Mouse (Mus musculus): Measurements from ENCODE around the gene Mapk7.

The Mapk7 gene

GRCm38 (mm10) chr11:61494129-61494997 is at the start of gene Mapk7:
Gene Mapk7, minus strand, starts transcription at chr11:61494406.
- DNase-seq (ENCODE audit: low spot score in 2 of 2), result peak; percentile 93 to 96

- DNase-seq (ENCODE audit: low spot score in 2 of 2), result no peak
These were observed 46.9 kb upstream of the Mapk7 start for GRCm38 (mm10) chr11:61541106-61541505.

- no peak for DNase-seq (ENCODE audit: low spot score in 2 of 2)
These were observed 46.4 kb upstream of the Mapk7 start for GRCm38 (mm10) chr11:61540642-61541041.

DNA sequence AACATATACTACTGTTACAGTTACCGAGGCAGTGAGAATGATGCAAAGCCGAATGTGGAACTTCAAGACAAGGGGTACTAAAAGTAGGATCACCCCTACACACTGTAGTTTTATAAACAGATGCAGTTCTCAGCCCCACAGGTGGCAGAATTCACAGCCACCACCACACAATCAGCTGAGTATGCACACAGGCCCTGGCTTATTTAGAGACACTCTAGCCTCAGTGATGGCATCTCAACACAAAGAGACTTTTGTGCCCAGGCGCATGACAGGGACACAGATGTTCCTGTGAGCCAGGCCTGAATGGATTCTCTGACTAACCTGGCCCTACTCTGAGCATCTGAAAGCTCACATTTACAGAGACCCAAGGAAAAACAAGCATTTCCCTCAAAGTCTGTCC is 43.2 kb upstream of the Mapk7 start:
- no peak for DNase-seq (ENCODE audit: low spot score in 2 of 2)

DNA sequence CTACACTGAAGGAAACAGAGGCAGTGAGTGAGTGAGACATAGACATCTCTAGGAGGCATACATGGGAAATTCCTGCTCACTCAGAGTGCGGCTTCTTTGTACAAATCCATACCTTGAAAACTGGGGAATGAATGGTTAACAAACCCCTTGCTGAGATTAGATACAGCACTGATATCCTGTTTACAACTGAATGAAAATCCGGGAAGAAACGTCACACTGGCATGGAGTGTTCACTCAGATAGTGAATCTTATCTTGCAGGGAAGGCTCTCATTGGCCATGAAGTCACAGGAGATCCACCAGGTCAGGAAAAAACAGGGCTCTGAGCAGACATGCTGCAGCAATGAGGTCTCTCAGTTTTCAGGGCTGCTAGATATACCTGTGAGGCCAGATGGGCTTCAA is 42.7 kb upstream of the Mapk7 start:
- DNase-seq (ENCODE audit: low spot score in 2 of 2), result no peak

DNA sequence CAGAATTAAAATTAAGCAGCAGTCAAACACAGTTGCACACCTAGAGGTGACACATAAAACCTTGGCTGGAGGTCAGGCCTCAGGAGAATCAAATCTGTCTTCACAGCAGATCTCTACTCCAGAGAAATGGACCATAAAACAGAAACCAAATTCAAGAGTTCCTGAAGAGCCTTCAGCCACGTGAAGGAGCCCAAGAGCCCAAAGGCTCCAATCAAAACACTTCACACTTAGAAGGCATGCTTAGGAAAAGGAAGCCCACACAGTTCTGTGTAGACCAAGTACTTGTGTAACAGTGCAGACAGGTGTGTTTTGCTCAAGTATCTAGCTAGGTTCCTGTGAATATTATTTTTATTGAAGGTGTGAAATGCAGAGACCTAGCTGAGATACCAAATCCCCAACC is 41.3 kb upstream of the Mapk7 start:
- no peak for DNase-seq (ENCODE audit: low spot score in 2 of 2)

DNA sequence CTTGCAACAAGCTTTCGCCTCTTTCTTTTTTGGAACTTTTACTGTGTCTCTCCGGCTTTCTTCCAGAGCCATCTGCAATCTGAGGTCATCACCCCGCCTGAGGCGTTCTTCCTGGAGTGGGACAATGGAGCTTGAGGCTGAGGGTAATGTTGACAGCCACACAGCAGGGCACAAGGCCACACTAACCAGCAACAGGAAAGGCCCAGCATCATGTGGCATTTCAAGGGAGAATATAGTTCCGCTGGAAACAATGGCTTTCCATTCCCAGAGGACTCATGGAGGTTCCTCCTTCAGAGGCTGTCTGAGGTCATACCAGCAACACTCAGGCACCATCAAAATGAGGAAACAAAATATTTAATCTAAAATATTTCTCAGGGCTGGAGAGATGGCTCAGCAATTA is 39.4 kb upstream of the Mapk7 start:
- DNase-seq (ENCODE audit: low spot score in 2 of 2), result peak in 1 of 2 experiments; percentile 15

- DNase-seq (ENCODE audit: low spot score in 2 of 2), result no peak
These were observed 38.6 kb upstream of the Mapk7 start for GRCm38 (mm10) chr11:61532820-61533219.

DNA sequence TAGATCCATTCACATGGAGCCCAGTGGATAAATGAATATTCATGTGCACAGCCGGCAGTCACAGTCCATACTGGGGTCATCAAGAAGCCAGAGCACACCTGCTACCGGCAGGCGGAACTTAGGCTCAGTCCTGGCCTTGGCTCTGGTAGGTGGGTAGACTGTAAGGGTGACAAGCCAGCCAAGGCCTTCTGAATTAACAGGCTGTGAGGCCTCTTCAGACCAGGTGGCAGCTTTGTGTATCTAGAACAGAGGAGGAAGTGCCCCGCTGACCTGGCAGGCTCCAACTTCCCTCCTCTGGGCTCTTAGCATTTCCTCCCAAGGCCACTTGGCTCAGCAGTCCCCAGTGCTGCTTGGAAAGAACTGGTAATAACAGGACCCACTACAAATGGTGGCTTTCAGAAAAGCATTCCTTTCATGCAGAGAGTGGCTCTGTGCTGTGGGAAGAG is 35.1 kb upstream of the Mapk7 start:
- no peak for DNase-seq (ENCODE audit: low spot score in 2 of 2)

- DNase-seq (ENCODE audit: low spot score in 2 of 2), result no peak
These were observed 32.7 kb upstream of the Mapk7 start for GRCm38 (mm10) chr11:61526872-61527271.

DNA sequence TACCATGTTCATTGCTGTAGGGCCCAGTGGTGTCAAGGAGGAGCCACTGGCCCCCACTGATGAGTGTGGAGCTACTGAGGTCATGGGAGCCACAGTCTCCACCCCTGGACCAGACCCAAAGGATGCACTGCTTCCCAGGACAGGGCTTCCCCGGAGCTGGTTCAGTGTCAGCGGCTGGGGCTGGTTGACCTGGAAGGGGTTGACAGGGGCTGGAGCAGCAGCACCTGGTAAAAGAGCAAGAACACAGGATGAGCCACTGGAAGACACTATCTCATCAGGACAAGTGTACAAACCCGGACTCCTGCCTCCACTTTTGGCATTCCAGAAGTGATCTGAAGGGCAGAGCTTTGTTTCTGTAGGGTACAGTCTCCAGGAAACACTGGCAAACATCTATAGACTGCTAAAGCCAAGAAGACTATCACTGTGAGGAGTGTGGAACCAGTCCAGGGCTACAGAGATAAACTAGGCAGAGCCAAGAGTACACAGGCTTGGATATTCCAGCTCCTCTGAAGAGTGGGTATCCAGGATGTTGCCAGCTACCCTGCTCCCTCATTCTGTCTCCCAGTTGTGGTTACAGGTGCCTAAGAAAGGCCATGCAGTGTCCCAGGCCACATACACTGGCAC is 25.4 kb upstream of the Mapk7 start:
- DNase-seq (ENCODE audit: low spot score in 2 of 2), result no peak

GRCm38 (mm10) chr11:61518871-61519270 is 24.7 kb upstream of the Mapk7 start:
- DNase-seq (ENCODE audit: low spot score in 2 of 2), result no peak

- DNase-seq (ENCODE audit: low spot score in 2 of 2), result no peak
These were observed 23.8 kb upstream of the Mapk7 start for GRCm38 (mm10) chr11:61517971-61518370.

- DNase-seq (ENCODE audit: low spot score in 2 of 2), result no peak
These were observed 20.7 kb upstream of the Mapk7 start for GRCm38 (mm10) chr11:61514953-61515352.

GRCm38 (mm10) chr11:61504713-61505257 is 10.6 kb upstream of the Mapk7 start, which contains the start of gene B9d1:
Gene B9d1, plus strand, starts transcription at chr11:61505144.
- peak; percentile 93 to 96 for DNase-seq (ENCODE audit: low spot score in 2 of 2)

- no peak for DNase-seq (ENCODE audit: low spot score in 2 of 2)
These were observed 9.7 kb upstream of the Mapk7 start for GRCm38 (mm10) chr11:61503933-61504332.

GRCm38 (mm10) chr11:61498736-61499504 is 4.7 kb upstream of the Mapk7 start:
- DNase-seq (ENCODE audit: low spot score in 2 of 2), result no peak

GRCm38 (mm10) chr11:61497490-61497889 is 3.3 kb upstream of the Mapk7 start:
- DNase-seq (ENCODE audit: low spot score in 2 of 2), result no peak

GRCm38 (mm10) chr11:61495528-61495927 is 1.3 kb upstream of the Mapk7 start:
- no peak for DNase-seq (ENCODE audit: low spot score in 2 of 2)

GRCm38 (mm10) chr11:61493525-61494128 is 579 bp downstream of the Mapk7 start:
- peak in 1 of 2 experiments; percentile 37 for DNase-seq (ENCODE audit: low spot score in 2 of 2)

- no peak for DNase-seq (ENCODE audit: low spot score in 2 of 2)
These were observed 1.3 kb downstream of the Mapk7 start for GRCm38 (mm10) chr11:61492749-61493401.
